Mouse (Mus musculus): ENCODE measurements around the gene Rep15. TPM values are rescaled to one million over a fixed set of nuclear protein-coding genes. Genes with fewer than 3 reads are reported as not detected.

Gene Rep15
- polyA plus RNA-seq, 1 experiment from 2014 or later = 1.1 TPM

DNA sequence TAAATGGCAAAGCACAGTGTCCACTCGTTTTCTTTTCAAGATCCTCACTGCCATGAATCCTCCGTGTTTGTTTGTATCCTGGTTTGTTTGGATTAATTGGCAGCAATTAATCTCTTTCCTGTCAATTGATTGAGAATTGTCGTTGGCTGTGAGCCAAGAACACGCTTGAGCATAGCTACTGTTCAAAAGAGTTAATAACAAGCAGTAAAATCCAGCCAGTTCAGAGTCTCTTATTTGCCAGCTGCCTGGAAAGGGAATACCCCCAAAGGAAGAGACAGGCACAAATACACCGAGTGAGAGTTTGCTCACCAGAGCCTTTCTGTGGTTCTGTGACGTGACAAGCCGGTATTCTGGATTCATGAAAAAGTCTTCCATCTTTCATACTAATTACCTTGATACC is 29.6 kb downstream of the Rep15 start:
- no peak for ATAC-seq (ENCODE audit: extremely low read depth, insufficient number of reproducible peaks, low FRiP score, low TSS enrichment)
- Histone ChIP-seq H3K9ac (no peak overlapping the region), H3K9me3 (no peaks in the 10 kb centered on the region), H3K36me3 (peaks cover 87% of the 10 kb centered on the region), H3K27me3 (replicated peaks) (no peaks in the 10 kb centered on the region), H3K4me3 (no peak overlapping the region), H3K4me2 (no peak overlapping the region), H3K4me1 (no peaks in the 10 kb centered on the region), H3K27ac (replicated peaks) (no peak overlapping the region)
- WGBS = 81% methylated on average over 7 of the region's 7 CpGs

DNA sequence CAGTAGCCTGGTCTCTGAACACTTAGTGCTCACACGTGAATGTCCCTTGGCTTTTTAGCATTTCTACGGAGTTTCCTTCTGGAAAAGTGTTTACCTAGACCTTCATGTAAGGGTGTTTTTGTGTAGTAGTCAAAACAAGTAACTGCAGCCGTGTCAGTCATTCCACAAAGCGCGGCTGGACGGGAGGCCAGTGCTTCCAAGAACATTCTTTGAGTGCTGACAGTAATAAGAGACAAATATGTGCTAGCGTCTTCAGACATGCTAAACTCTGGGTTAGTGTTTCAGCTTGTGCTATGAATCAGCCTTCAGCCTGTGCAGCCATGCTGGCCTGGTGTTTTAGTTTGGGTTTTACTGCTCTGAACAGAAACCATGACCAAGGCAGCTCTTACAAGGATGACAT is 30.3 kb downstream of the Rep15 start:
- Histone ChIP-seq H3K9me3 (no peaks in the 10 kb centered on the region), H3K4me1 (no peaks in the 10 kb centered on the region), H3K27me3 (replicated peaks) (no peaks in the 10 kb centered on the region), H3K4me3 (no peak overlapping the region), H3K9ac (no peak overlapping the region), H3K36me3 (peaks cover 90% of the 10 kb centered on the region), H3K27ac (replicated peaks) (no peak overlapping the region), H3K4me2 (no peak overlapping the region)
- WGBS = 82% methylated on average over 7 of the region's 7 CpGs
- ATAC-seq (ENCODE audit: extremely low read depth, insufficient number of reproducible peaks, low FRiP score, low TSS enrichment) = no peak

DNA sequence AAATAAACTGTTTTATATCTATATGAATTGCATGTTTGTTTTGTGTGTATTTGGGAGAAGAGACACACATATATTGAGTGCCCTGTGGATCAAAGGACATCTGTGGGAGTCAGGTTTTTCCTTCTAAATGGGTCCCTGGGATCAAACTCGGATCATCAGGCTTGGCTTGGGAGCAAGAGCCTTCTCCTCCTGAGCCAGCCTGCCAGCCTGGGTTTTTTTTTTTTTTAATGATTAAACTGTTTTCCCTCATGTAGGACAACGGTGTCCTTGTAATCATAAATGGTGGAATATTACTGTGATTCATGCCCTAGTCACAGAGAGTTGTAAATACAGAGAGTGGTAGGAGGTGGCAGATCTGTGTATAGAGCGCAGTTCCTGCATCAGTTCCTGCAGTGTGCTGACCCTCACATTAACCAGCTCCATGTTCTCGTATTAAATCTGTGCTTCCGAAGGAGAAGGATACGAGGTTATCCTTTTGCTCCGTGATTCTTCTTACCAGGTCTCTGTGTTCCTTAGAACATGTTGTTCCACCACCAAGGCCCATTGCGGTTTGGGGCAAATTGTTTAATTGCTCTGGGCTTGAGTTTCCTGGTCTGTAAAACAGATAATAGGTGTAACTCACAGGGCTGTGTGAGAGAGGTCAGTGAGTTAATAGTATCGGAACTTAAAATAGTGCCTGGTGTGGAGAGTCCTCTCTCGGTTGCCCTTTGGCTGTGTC is 32.0 kb downstream of the Rep15 start:
- no peaks in the 10 kb centered on the region for H3K27me3 ChIP-seq (replicated peaks)
- H3K4me3 ChIP-seq = no peak overlapping the region
- no peak overlapping the region for H3K9ac ChIP-seq
- H3K36me3 ChIP-seq = peaks cover 88% of the 10 kb centered on the region
- H3K4me2 ChIP-seq = no peak overlapping the region
- ATAC-seq (ENCODE audit: extremely low read depth, insufficient number of reproducible peaks, low FRiP score, low TSS enrichment) = no peak
- WGBS = 82% methylated on average over 10 of the region's 10 CpGs
- H3K9me3 ChIP-seq = no peaks in the 10 kb centered on the region
- no peak overlapping the region for H3K27ac ChIP-seq (replicated peaks)
- H3K4me1 ChIP-seq = no peaks in the 10 kb centered on the region

DNA sequence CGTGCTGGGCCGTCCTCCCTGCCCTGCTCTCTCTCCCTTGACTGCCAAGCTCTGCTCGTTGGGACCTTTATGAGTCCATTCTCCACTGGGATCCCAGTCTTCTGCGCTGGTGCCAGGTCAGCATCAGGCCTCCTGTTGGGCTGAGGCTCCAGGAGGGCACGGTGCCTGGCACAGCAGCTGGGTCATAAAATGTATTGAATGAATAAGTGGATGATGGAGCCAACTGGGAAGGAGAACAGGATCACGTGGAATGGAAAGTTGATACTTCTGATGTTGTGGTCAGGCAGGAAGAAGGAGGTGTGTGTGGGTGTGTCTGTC is 32.5 kb downstream of the Rep15 start:
- ATAC-seq (ENCODE audit: extremely low read depth, insufficient number of reproducible peaks, low FRiP score, low TSS enrichment) = no peak
- Histone ChIP-seq H3K9ac (no peak overlapping the region), H3K27me3 (replicated peaks) (no peaks in the 10 kb centered on the region), H3K4me1 (no peaks in the 10 kb centered on the region), H3K4me3 (no peak overlapping the region), H3K4me2 (no peak overlapping the region), H3K36me3 (peaks cover 88% of the 10 kb centered on the region), H3K9me3 (no peaks in the 10 kb centered on the region), H3K27ac (replicated peaks) (no peak overlapping the region)
- 87% methylated on average over 6 of the region's 6 CpGs for WGBS

DNA sequence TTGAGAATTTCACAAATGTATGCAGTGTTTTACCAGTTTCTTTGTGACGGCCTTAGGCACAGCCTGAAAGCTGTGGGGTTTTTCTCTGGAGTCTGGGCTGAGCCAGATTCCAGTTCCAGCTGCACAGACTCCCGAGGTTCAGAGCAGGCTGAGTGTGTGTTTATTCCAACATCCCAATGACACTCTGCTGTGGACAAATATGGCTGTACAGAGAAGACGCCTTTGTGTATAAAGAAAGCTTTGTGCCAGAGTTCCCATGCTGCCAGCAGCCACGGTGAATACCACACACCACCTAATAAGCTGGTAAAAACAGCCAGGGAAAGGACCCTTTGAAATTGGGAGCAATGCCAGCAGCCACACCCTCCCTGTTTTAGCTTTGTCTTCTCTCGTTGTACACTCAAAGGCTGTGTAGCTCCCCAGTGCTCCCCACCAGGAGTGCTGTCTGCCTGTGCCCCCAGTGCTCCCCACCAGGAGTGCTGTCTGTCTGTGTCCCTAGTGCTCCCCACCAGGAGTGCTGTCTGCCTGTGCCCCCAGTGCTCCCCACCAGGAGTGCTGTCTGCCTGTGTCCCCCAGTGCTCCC is 43.5 kb downstream of the Rep15 start:
- Histone ChIP-seq H3K27me3 (replicated peaks) (no peaks in the 10 kb centered on the region), H3K4me3 (no peak overlapping the region), H3K9ac (no peak overlapping the region), H3K9me3 (no peaks in the 10 kb centered on the region), H3K27ac (replicated peaks) (no peak overlapping the region), H3K36me3 (peaks cover 47% of the 10 kb centered on the region), H3K4me2 (no peak overlapping the region), H3K4me1 (no peaks in the 10 kb centered on the region)
- 56% methylated on average over 5 of the region's 5 CpGs for WGBS
- no peak for ATAC-seq (ENCODE audit: extremely low read depth, insufficient number of reproducible peaks, low FRiP score, low TSS enrichment)

DNA sequence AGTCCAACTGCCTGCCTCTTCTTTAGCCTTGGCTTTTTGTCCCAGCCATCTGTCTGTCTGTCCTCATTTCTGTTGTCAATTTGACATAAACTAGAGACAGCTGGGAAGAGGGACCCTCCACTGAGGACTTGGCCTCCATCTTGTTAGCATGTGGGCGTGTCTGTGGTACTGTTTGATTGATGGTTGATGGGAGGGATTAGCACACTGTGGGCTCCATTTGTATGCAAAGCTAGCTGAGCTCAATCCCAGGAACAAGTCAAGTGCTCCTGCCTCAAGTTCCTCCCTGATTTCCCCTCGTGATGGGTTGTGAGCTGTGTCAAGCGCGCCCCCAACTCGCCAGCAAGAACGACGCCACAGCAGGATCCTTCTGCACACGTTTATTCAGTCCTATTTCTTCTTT is 44.5 kb downstream of the Rep15 start:
- WGBS = 85% methylated on average over 8 of the region's 8 CpGs
- Histone ChIP-seq H3K27ac (replicated peaks) (no peak overlapping the region), H3K9ac (no peak overlapping the region), H3K9me3 (no peaks in the 10 kb centered on the region), H3K4me3 (no peak overlapping the region), H3K36me3 (peaks cover 37% of the 10 kb centered on the region), H3K4me2 (no peak overlapping the region), H3K27me3 (replicated peaks) (no peaks in the 10 kb centered on the region), H3K4me1 (no peaks in the 10 kb centered on the region)
- no peak for ATAC-seq (ENCODE audit: extremely low read depth, insufficient number of reproducible peaks, low FRiP score, low TSS enrichment)

DNA sequence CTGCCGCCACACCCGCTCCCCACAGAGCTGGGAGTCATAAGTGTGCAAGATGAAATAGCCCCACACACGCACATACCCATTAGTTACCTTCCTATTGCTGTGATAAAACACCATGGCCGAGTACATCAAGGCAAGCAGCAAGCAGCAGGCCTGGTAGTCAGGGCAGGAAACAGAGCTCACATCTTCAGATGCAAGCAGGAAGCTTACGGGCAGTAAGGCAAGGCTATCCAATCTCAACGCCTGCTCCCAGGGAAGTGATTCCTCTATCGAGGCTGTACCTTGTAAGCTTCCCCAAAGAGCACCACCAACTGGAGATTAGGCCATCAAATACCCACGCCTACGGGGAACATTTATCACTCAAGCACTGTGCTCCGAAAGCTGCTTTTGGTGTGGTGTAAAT is 47.5 kb downstream of the Rep15 start:
- 88% methylated on average over 10 of the region's 10 CpGs for WGBS
- ATAC-seq (ENCODE audit: extremely low read depth, insufficient number of reproducible peaks, low FRiP score, low TSS enrichment) = no peak

More for the DNA sequence above, 47.5 kb downstream of the Rep15 start:
- H3K9ac ChIP-seq = no peak overlapping the region
- H3K4me2 ChIP-seq = no peak overlapping the region
- H3K9me3 ChIP-seq = no peaks in the 10 kb centered on the region
- H3K4me1 ChIP-seq = no peaks in the 10 kb centered on the region
- no peak overlapping the region for H3K4me3 ChIP-seq
- no peak overlapping the region for H3K27ac ChIP-seq (replicated peaks)
- peaks cover 16% of the 10 kb centered on the region for H3K36me3 ChIP-seq
- no peaks in the 10 kb centered on the region for H3K27me3 ChIP-seq (replicated peaks)

Other genes starting within 250 kb of the Rep15 start
- 2.2 and 2.5 TPM in 2 replicates for gene Arntl2, start 236.5 kb upstream of the Rep15 start, polyA plus RNA-seq (2015; fragmentation: Nextera tagmentation; extraction: Ambion mirVana)
- not detected in 2 replicates for gene Smco2, start 182.5 kb upstream of the Rep15 start, polyA plus RNA-seq (2015; fragmentation: Nextera tagmentation; extraction: Ambion mirVana)
- gene Ppfibp1, start 144.1 kb upstream of the Rep15 start, polyA plus RNA-seq (2015; fragmentation: Nextera tagmentation; extraction: Ambion mirVana) = 47.0 and 48.6 TPM in 2 replicates
- 0.04 and 0.18 TPM in 2 replicates for gene 1700034J05Rik, start 78.2 kb upstream of the Rep15 start, polyA plus RNA-seq (2015; fragmentation: Nextera tagmentation; extraction: Ambion mirVana)
- gene Mrps35, start 10.2 kb downstream of the Rep15 start, polyA plus RNA-seq (2015; fragmentation: Nextera tagmentation; extraction: Ambion mirVana) = 123 and 139 TPM in 2 replicates
- gene Mansc4, start 54.4 kb downstream of the Rep15 start, polyA plus RNA-seq (2015; fragmentation: Nextera tagmentation; extraction: Ambion mirVana) = 0.48 and 0.51 TPM in 2 replicates
- gene Klhl42, start 58.8 kb downstream of the Rep15 start, polyA plus RNA-seq (2015; fragmentation: Nextera tagmentation; extraction: Ambion mirVana) = 3.6 and 3.9 TPM in 2 replicates
- gene Pthlh, start 231.6 kb downstream of the Rep15 start, polyA plus RNA-seq (2015; fragmentation: Nextera tagmentation; extraction: Ambion mirVana) = 2.4 and 2.7 TPM in 2 replicates

All from heart, embryonic 13.5 days (tissue).